Mouse (Mus musculus) embryonic fibroblast, embryonic 13.5 days (primary cell): ENCODE results near the gene Rbms3.

Experiments
- CTCF ChIP-seq: IDR thresholded peaks from 2 replicates; pipeline ENCODE4 v1.5.1; 2011; ENCODE audit warnings: mild to moderate bottlenecking, control low read depth, low read length, moderate library complexity, borderline replicate concordance; ENCODE audit not compliant: insufficient read depth
- POLR2A ChIP-seq: IDR thresholded peaks from 2 replicates; pipeline ENCODE4 v1.6.1; 2011; ENCODE audit warnings: low read depth, mild to moderate bottlenecking, control low read depth, low read length, moderate library complexity

DNA sequence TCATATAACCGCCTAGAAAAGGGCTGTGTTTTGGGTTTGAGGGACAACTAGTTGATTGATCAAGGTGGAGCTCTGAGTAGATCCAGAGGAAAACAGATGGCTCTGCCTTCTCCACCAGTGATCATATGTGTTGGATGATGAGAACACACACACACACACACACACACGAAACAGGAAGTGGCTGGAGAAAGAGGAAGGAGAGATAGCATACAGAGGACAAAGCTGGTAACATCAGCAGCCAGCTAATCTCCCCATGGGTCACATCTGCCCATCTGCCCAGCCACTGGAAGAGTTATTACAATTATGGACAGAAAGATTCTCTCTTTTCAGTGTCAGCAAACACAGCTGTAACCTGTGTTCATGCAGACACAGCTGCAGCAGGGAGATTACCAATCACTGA, 816.3 kb downstream of the Rbms3 start:
- TF ChIP-seq CTCF (no peak), POLR2A (no peak)
